Mouse (Mus musculus): ENCODE data around the gene Gm20481.
"Not testable (repeated sequence)": the region's sequence is repeated elsewhere in the genome, so short reads cannot be mapped to it uniquely, and the experiment has no call there.

Gene Gm20481

GRCm38 (mm10) chr17:34969822-34970221 is at the start of gene Gm20481:
Gm20481 (plus strand) TSS chr17:34969912.
- DNase-seq = not testable (repeated sequence)

GRCm38 (mm10) chr17:34922939-34923338 is 46.8 kb upstream of the Gm20481 start:
- no peak for DNase-seq

GRCm38 (mm10) chr17:34924258-34924657 is 45.5 kb upstream of the Gm20481 start:
- no peak for DNase-seq

GRCm38 (mm10) chr17:34927306-34928019 is 42.2 kb upstream of the Gm20481 start:
- no peak for DNase-seq

- no peak for DNase-seq
Observed at GRCm38 (mm10) chr17:34928841-34929240, 40.9 kb upstream of the Gm20481 start.

- DNase-seq = peak; percentile 100
Observed at GRCm38 (mm10) chr17:34931061-34931734, 38.5 kb upstream of the Gm20481 start, which contains the start of gene Neu1. Neu1 (plus strand) TSS chr17:34931253.

- no peak for DNase-seq
Observed at GRCm38 (mm10) chr17:34931735-34932098, 38.0 kb upstream of the Gm20481 start.

- DNase-seq = no peak
Observed at GRCm38 (mm10) chr17:34932287-34932686, 37.4 kb upstream of the Gm20481 start.

- DNase-seq = no peak
Observed at GRCm38 (mm10) chr17:34934031-34934430, 35.7 kb upstream of the Gm20481 start.

GRCm38 (mm10) chr17:34934830-34935229 is 34.9 kb upstream of the Gm20481 start:
- DNase-seq = no peak

GRCm38 (mm10) chr17:34937960-34938505 is 31.7 kb upstream of the Gm20481 start:
- no peak for DNase-seq

GRCm38 (mm10) chr17:34941344-34942041 is 28.2 kb upstream of the Gm20481 start:
- DNase-seq = peak; percentile 67

- no peak for DNase-seq
Observed at GRCm38 (mm10) chr17:34943128-34943815, 26.4 kb upstream of the Gm20481 start.

- no peak for DNase-seq
Observed at GRCm38 (mm10) chr17:34944362-34944761, 25.4 kb upstream of the Gm20481 start.

- no peak for DNase-seq
Observed at GRCm38 (mm10) chr17:34946486-34947140, 23.1 kb upstream of the Gm20481 start.

- peak; percentile 58 for DNase-seq
Observed at GRCm38 (mm10) chr17:34947606-34948005, 22.1 kb upstream of the Gm20481 start.

GRCm38 (mm10) chr17:34948721-34949552 is 20.8 kb upstream of the Gm20481 start:
- peak; percentile 16 for DNase-seq

- DNase-seq = peak; percentile 32
Observed at GRCm38 (mm10) chr17:34949553-34949969, 20.2 kb upstream of the Gm20481 start.

- peak; percentile 17 for DNase-seq
Observed at GRCm38 (mm10) chr17:34950514-34951455, 18.9 kb upstream of the Gm20481 start.
